Mouse (Mus musculus): ENCODE measurements around the gene Tmem79.

Tmem79 gene

DNA sequence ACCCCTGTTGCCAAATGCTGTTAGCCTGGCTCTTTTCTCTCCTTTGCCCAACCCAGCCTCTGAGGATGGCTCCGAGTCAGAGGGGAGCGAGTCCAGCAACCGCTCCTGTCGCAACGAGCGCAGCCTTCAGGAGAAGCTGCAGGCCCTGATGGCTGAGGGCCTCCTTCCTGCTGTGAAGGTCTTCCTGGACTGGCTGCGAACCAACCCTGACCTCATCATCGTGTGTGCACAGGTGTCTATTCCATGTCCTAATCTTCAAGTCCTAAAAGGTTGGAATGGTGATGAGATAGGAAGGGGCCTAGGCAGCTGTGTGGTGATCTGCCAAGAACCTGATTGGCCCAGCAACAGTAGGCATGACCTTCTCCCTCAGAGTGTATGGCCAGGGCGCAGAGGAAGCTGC is 17.0 kb upstream of the Tmem79 start:
- no peaks in the 10 kb centered on the region for H3K9me3 ChIP-seq (ENCODE audit: low read length)
- no peak overlapping the region for H3K4me3 ChIP-seq (replicated peaks; ENCODE audit: low read length)
- TF ChIP-seq POU5F1 (IDR thresholded peaks at IDR 0.05; ENCODE audit: borderline replicate concordance, low read length), result no peak
- H3K27me3 ChIP-seq (ENCODE audit: insufficient read depth, low read length), result no peaks in the 10 kb centered on the region
- peaks cover 100% of the 10 kb centered on the region for H3K36me3 ChIP-seq (ENCODE audit: insufficient read depth, low read length)
- peaks cover 17% of the 10 kb centered on the region for H3K4me1 ChIP-seq (replicated peaks; ENCODE audit: low read depth, low read length)

- H3K9me3 ChIP-seq (ENCODE audit: low read length), result no peaks in the 10 kb centered on the region
- H3K4me3 ChIP-seq (replicated peaks; ENCODE audit: low read length), result no peak overlapping the region
- peaks cover 6% of the 10 kb centered on the region; the same call in 1 of the 2 replicates for H3K4me1 ChIP-seq (replicated peaks; ENCODE audit: low read depth, low read length)
- TF ChIP-seq POU5F1 (IDR thresholded peaks at IDR 0.05; ENCODE audit: borderline replicate concordance, low read length), result no peak
- no peak for TF ChIP-seq NANOG (IDR thresholded peaks at IDR 0.05; ENCODE audit: borderline replicate concordance, low read length)
- no peak for TF ChIP-seq CTCF (conservative IDR thresholded peaks at IDR 0.05; ENCODE audit: low read length)
- H3K27me3 ChIP-seq (ENCODE audit: insufficient read depth, low read length), result no peaks in the 10 kb centered on the region
- H3K36me3 ChIP-seq (ENCODE audit: insufficient read depth, low read length), result peaks cover 100% of the 10 kb centered on the region
Observed at GRCm38 (mm10) chr3:88350732-88351131, 14.8 kb upstream of the Tmem79 start.

DNA sequence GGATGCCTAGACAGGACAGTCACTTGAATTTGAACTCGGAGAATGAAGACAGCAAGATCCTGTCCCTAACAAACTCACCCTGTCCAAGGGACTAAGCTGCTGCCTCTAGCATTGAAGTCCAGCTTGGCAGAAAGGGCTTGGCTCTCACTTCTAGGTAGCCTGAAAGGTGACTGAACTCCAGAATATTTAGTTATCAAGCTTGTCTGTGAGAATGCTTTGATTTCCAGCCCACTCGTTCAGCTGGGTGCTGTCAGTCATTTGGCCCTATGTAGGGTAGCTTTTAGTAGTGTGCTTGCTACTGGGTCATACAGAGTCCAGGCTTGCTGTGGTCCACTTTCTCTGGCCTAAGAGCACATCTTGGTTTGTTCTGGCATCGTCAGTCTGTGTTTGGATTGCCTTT is 3.1 kb upstream of the Tmem79 start:
- Histone ChIP-seq H3K27me3 (ENCODE audit: insufficient read depth, low read length) (no peaks in the 10 kb centered on the region), H3K4me1 (replicated peaks; ENCODE audit: low read depth, low read length) (peaks cover 58% of the 10 kb centered on the region), H3K9me3 (ENCODE audit: low read length) (no peaks in the 10 kb centered on the region), H3K36me3 (ENCODE audit: insufficient read depth, low read length) (peaks cover 68% of the 10 kb centered on the region), H3K4me3 (replicated peaks; ENCODE audit: low read length) (no peak overlapping the region; the same call in 1 of the 2 replicates)
- no peak for TF ChIP-seq CTCF (conservative IDR thresholded peaks at IDR 0.05; ENCODE audit: low read length)
- no peak for TF ChIP-seq NANOG (IDR thresholded peaks at IDR 0.05; ENCODE audit: borderline replicate concordance, low read length)
- no peak for TF ChIP-seq POU5F1 (IDR thresholded peaks at IDR 0.05; ENCODE audit: borderline replicate concordance, low read length)

GRCm38 (mm10) chr3:88338316-88338715 is 2.4 kb upstream of the Tmem79 start:
- Histone ChIP-seq H3K4me3 (replicated peaks; ENCODE audit: low read length) (0 out of 2 replicates have a peak overlapping the region, but pooled peaks have one; percentile 93), H3K4me1 (replicated peaks; ENCODE audit: low read depth, low read length) (peaks cover 65% of the 10 kb centered on the region), H3K27me3 (ENCODE audit: insufficient read depth, low read length) (no peaks in the 10 kb centered on the region), H3K36me3 (ENCODE audit: insufficient read depth, low read length) (peaks cover 61% of the 10 kb centered on the region), H3K9me3 (ENCODE audit: low read length) (no peaks in the 10 kb centered on the region)
- TF ChIP-seq CTCF (conservative IDR thresholded peaks at IDR 0.05; ENCODE audit: low read length) (no peak), POU5F1 (IDR thresholded peaks at IDR 0.05; ENCODE audit: borderline replicate concordance, low read length) (no peak), NANOG (IDR thresholded peaks at IDR 0.05; ENCODE audit: borderline replicate concordance, low read length) (no peak)

DNA sequence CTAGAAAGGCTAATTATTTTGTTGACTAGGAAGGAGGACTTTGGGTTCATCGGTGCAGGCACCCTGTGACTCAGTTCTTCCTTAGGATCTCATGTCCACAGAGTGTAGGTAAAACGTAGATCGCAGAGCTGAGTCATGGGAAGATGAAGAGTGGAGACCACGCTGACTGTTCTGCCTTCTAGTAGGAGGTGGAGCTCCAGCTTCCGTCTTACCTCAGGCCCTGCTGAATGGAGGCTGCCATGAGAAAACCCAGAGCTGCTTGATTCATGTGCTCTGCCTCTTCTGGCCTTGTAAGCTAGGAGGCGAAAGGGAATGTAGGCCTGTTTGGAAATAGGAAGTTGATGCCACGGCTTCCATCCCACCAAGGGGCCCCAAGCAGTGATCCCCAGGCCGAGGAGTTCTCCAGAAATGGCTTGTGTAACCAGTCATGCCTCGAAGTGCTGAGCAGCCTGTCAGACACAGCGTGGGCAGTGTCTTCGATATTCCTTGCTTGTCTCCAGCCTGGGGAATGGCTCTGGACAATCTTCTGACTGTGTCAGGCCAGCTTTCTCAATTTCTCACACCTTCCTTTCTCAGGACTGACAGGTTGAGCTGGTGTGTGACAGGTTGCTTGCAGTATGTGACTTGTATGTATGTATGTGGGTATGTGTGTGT is 1.5 kb upstream of the Tmem79 start:
- TF ChIP-seq NANOG (IDR thresholded peaks at IDR 0.05; ENCODE audit: borderline replicate concordance, low read length) (no peak), POU5F1 (IDR thresholded peaks at IDR 0.05; ENCODE audit: borderline replicate concordance, low read length) (no peak), CTCF (conservative IDR thresholded peaks at IDR 0.05; ENCODE audit: low read length) (no peak)
- H3K9me3 ChIP-seq (ENCODE audit: low read length), result no peaks in the 10 kb centered on the region
- peaks cover 73% of the 10 kb centered on the region for H3K4me1 ChIP-seq (replicated peaks; ENCODE audit: low read depth, low read length)
- H3K4me3 ChIP-seq (replicated peaks; ENCODE audit: low read length), result peak overlapping the region; percentile 93
- peaks cover 53% of the 10 kb centered on the region for H3K36me3 ChIP-seq (ENCODE audit: insufficient read depth, low read length)
- H3K27me3 ChIP-seq (ENCODE audit: insufficient read depth, low read length), result peaks cover 8% of the 10 kb centered on the region

DNA sequence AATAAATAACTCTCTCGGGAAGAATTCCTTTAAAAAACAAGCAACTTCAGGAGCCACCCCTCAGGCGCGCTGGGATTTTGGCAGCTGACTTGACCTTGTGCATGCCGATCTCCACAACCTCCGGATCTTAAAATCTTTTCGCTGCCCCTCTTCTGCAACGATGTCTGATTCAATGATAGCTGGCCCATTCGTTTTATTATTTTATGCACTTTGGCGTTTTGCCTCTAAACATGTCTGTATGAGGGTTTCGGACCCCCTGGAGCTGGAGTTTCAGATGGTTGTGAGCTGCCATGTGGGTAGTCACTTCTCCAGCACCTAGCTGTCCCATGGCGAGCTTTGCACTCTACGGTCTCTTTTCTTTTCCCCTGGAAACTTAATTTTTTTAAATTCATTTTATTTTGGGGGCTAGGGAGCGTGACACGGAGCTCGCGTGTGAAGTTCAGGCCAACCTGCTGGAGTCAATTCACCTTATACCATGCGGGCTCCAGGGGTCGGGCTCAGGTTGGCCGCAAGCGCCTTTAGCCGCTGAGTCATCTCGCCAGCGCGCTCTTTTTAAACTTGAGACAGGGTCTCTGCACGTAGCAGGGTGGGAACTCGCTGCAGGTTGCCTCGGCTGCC is 403 bp downstream of the Tmem79 start:
- Histone ChIP-seq H3K36me3 (ENCODE audit: insufficient read depth, low read length) (peaks cover 37% of the 10 kb centered on the region), H3K27me3 (ENCODE audit: insufficient read depth, low read length) (peaks cover 14% of the 10 kb centered on the region), H3K4me3 (replicated peaks; ENCODE audit: low read length) (peak overlapping the region; percentile 93), H3K9me3 (ENCODE audit: low read length) (no peaks in the 10 kb centered on the region), H3K4me1 (replicated peaks; ENCODE audit: low read depth, low read length) (peaks cover 68% of the 10 kb centered on the region)
- TF ChIP-seq POU5F1 (IDR thresholded peaks at IDR 0.05; ENCODE audit: borderline replicate concordance, low read length), result no peak
- no peak for TF ChIP-seq NANOG (IDR thresholded peaks at IDR 0.05; ENCODE audit: borderline replicate concordance, low read length)
- TF ChIP-seq CTCF (conservative IDR thresholded peaks at IDR 0.05; ENCODE audit: low read length), result no peak

- TF ChIP-seq CTCF (conservative IDR thresholded peaks at IDR 0.05; ENCODE audit: low read length) (no peak), NANOG (IDR thresholded peaks at IDR 0.05; ENCODE audit: borderline replicate concordance, low read length) (no peak), POU5F1 (IDR thresholded peaks at IDR 0.05; ENCODE audit: borderline replicate concordance, low read length) (no peak)
- Histone ChIP-seq H3K4me3 (replicated peaks; ENCODE audit: low read length) (peak overlapping the region; percentile 93), H3K27me3 (ENCODE audit: insufficient read depth, low read length) (peaks cover 14% of the 10 kb centered on the region), H3K4me1 (replicated peaks; ENCODE audit: low read depth, low read length) (peaks cover 70% of the 10 kb centered on the region), H3K36me3 (ENCODE audit: insufficient read depth, low read length) (peaks cover 38% of the 10 kb centered on the region), H3K9me3 (ENCODE audit: low read length) (no peaks in the 10 kb centered on the region)
Observed at GRCm38 (mm10) chr3:88334902-88335435, 979 bp downstream of the Tmem79 start.

DNA sequence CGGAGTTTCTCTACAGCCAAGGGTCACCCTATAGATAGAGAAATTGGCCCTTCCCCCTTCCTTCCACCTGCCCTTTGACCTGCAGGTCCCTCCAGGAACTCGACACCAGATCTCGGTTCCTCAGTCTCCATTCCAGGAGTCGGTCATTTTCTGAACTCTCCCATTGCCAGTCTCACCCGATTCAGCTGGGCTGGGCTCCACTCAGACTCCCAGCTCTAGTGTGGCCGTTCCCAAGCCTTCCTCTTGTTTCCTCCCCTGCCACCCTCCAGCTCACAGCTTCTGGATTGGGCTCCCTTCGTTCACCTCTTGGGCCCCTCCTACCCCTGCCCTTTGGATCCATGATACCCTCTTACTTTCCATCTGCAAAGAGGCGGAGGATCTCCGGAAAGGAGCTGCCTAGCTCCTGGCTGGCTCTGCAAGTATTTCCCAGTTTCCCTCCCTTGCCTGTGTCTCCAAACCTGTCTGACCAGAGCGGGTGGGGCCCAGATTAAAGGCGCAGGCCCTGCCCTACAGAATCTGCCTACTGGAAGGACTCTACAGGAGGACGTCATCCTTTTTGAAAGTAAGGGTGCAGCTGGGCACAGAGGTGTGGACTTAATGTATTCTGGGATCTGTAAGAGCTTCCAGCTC is 1.8 kb downstream of the Tmem79 start:
- H3K4me3 ChIP-seq (replicated peaks; ENCODE audit: low read length), result peak overlapping the region; percentile 93
- H3K36me3 ChIP-seq (ENCODE audit: insufficient read depth, low read length), result peaks cover 38% of the 10 kb centered on the region
- TF ChIP-seq CTCF (conservative IDR thresholded peaks at IDR 0.05; ENCODE audit: low read length) (no peak), POU5F1 (IDR thresholded peaks at IDR 0.05; ENCODE audit: borderline replicate concordance, low read length) (no peak), NANOG (IDR thresholded peaks at IDR 0.05; ENCODE audit: borderline replicate concordance, low read length) (no peak)

More for the DNA sequence above, 1.8 kb downstream of the Tmem79 start:
- H3K27me3 ChIP-seq (ENCODE audit: insufficient read depth, low read length), result peaks cover 14% of the 10 kb centered on the region
- peaks cover 70% of the 10 kb centered on the region for H3K4me1 ChIP-seq (replicated peaks; ENCODE audit: low read depth, low read length)
- no peaks in the 10 kb centered on the region for H3K9me3 ChIP-seq (ENCODE audit: low read length)
